Mouse (Mus musculus) spleen, adult 10 weeks (tissue): ENCODE measurements around the gene Dnajc10. TPM values are rescaled to one million over a fixed set of nuclear protein-coding genes. Genes with fewer than 3 reads are reported as not detected.

Experiments
- polyA plus RNA-seq: library from polyadenylated mRNA; stranded (reverse); fragments of 350-450 nt; fragmentation: Illumina TruSeq; extraction: RNeasy Lipid Tissue Mini Kit (QIAGEN cat#74804); gene quantifications from one replicate; pipeline ENCODE4 v1.2.3, GENCODE M21; 2015; ENCODE audit warnings: low replicate concordance; ENCODE audit not compliant: insufficient read depth

The Dnajc10 gene
- 62.9 TPM for polyA plus RNA-seq

DNA sequence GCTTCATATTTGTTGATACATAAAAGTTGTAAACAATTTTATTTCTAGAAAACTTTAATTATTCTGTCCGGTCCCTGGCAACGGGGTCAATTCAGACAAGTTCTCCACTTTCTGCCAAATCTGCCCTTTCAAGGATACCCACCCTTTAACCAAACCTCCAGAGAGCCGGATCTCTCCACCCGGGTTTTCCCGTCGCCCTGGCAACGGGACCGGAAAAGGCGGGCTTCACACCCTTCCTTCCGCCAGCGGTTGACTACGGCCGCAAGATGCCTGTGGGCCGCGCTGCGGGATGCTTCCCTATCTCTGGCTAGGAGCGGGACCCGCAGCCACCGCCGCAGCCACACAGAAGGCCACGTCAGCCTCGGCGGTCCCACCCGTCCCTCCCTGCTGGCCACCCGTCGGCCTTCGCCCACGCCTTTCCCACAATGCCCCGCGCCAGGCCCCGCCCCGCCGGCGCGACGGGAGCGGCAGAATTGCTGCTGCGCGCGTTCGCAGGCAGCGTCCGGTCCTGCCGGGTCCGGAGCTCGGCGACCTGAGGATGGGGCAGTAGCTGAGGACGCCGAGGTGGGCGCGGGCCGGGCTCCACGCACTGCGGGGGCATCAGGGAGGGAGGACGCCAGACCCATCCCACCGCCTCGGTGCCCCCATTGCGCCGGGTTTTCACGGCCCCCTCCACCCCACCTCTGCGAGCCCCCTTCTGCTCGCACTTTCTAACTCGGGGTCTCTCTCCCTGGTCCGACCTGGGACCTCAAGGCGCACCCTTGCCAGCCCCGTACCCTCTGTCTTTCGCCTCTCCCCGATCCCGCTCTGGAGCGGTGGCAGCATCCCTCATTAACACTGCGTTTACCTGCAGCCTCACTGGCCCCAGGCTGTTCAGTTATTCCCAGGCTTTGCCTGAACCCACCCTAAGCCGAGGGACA lies at the start of gene Dnajc10:
Gene Dnajc10 (plus strand): TSS at position 225 of the 920 bp plus-strand sequence.

DNA sequence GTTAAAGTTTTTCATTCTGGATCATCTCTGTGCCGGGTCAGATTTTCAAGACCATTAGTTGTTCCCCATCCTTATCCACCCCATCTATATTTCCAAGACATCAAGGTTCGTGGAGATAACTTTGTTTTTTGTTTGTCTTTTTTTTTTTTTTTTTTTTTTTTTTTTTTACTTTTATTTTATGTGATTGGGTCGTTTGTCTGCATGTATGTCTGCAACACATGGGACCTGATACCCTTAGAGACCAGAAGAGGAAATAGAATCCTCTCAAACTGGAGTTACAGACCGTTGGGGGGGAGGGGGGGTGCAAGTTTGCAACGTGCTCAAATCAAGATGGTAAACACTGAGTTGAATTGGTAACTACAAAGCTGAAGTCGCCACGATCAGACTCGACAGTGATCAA lies 23.1 kb upstream of the Dnajc10 start, which contains the start of gene Prdx6b:
Gene Prdx6b (plus strand): TSS at position 301 of the 400 bp plus-strand sequence.

Other genes with a start within 250 kb of the Dnajc10 start
- 4.3 TPM for gene Pde1a, start 186.0 kb upstream of the Dnajc10 start, polyA plus RNA-seq
- not detected for gene Prdx6b, start 23.0 kb upstream of the Dnajc10 start, polyA plus RNA-seq
- gene Frzb, start 132.2 kb downstream of the Dnajc10 start, polyA plus RNA-seq: 27.0 TPM